48 mouse cellular contexts compared by ENCODE assay signal in genomic region chr3:146651217-146651616, GRCm38 (mm10). TPM values are rescaled to one million over a fixed set of nuclear protein-coding genes. Genes with fewer than 3 reads are reported as not detected.
"Had no signal": no experiment of that assay in that cellular context is flagged by ENCODE, and none has a peak within 500 bp of the region (broad histone marks: within the 10 kb centered on the region; RNA-seq: fewer than 3 reads in every experiment).

TSS of gene 4930503B20Rik (minus strand) at chr3:146651317.

- DNase-seq: heart, postnatal 10 days; heart, postnatal 14 days; heart, postnatal 36 days; kidney, adult 11 months; kidney, adult 18-20 months; kidney, adult 2 months; kidney, adult 8-10 months; kidney, adult 9 months; kidney, postnatal 10 days; kidney, postnatal 14 days; kidney, postnatal 25 days; kidney, postnatal 36 days; kidney, postnatal 4 days; layer of hippocampus, adult 9-11 months; layer of hippocampus, postnatal 36 days had no signal

- H3K27ac ChIP-seq: heart, embryonic 13.5 days; heart, embryonic 15.5 days; hindbrain, embryonic 10.5 days; hindbrain, embryonic 12.5 days; hindbrain, embryonic 13.5 days; hindbrain, embryonic 14.5 days; hindbrain, embryonic 15.5 days; hindbrain, postnatal 0 days; intestine, embryonic 15.5 days; kidney, embryonic 15.5 days; kidney, postnatal 0 days; layer of hippocampus, adult 2 months; left cerebral cortex, adult 2 months had no signal

- H3K4me3 ChIP-seq: heart, embryonic 10.5 days; heart, embryonic 12.5 days; heart, embryonic 13.5 days; heart, embryonic 15.5 days; hindbrain, embryonic 10.5 days; hindbrain, embryonic 12.5 days; hindbrain, embryonic 13.5 days; hindbrain, embryonic 15.5 days; intestine, embryonic 15.5 days; kidney, embryonic 15.5 days; layer of hippocampus, adult 2 months; left cerebral cortex, adult 2 months had no signal

- H3K36me3 ChIP-seq: heart, embryonic 10.5 days; heart, embryonic 12.5 days; heart, embryonic 13.5 days; heart, embryonic 15.5 days; hindbrain, embryonic 10.5 days; hindbrain, embryonic 12.5 days; hindbrain, embryonic 13.5 days; hindbrain, embryonic 15.5 days; intestine, embryonic 15.5 days; kidney, embryonic 15.5 days had no signal

- H3K4me1 ChIP-seq: hindbrain, embryonic 12.5 days; hindbrain, embryonic 13.5 days; hindbrain, embryonic 15.5 days had no signal

- H3K27me3 ChIP-seq: heart, embryonic 12.5 days; heart, embryonic 13.5 days; heart, embryonic 15.5 days; hindbrain, embryonic 12.5 days; hindbrain, embryonic 13.5 days; hindbrain, embryonic 15.5 days; intestine, embryonic 15.5 days; kidney, embryonic 15.5 days had no signal

RNA-seq across cellular contexts. Expression of gene 4930503B20Rik, which starts in this region (rescaled TPM):
- total RNA-seq: heart, postnatal 10 days; heart, postnatal 25 days; heart, postnatal 36 days; hematopoietic stem cell, adult 5-6 weeks; hindbrain, postnatal 0 days; layer of hippocampus, adult 18-20 months; layer of hippocampus, adult 2 months; layer of hippocampus, postnatal 10 days; layer of hippocampus, postnatal 14 days; layer of hippocampus, postnatal 25 days; layer of hippocampus, postnatal 36 days; left cerebral cortex, adult 18-20 months; left cerebral cortex, adult 2 months had no signal
- polyA plus RNA-seq: heart, embryonic 10.5 days; heart, embryonic 11.5 days; heart, embryonic 12.5 days; heart, embryonic 13.5 days; heart, embryonic 14.5 days; heart, postnatal 0 days; hindbrain, embryonic 10.5 days; hindbrain, embryonic 11.5 days; hindbrain, embryonic 12.5 days; hindbrain, embryonic 13.5 days; hindbrain, embryonic 14.5 days; hindbrain, embryonic 15.5 days; hindbrain, embryonic 16.5 days; hindbrain, postnatal 0 days; inflammation-experienced regulatory T-cells, adult 6 months; intestine, embryonic 14.5 days; intestine, embryonic 15.5 days; intestine, embryonic 16.5 days; intestine, postnatal 0 days; kidney, adult 2 months; kidney, embryonic 14.5 days; kidney, embryonic 15.5 days; kidney, postnatal 0 days; large intestine, adult 2 months had no signal
